Mouse (Mus musculus): ENCODE measurements around the gene Snn. TPM values are rescaled to one million over a fixed set of nuclear protein-coding genes. Genes with fewer than 3 reads are reported as not detected.
A peak's percentile ranks its signal among the peaks of the same experiment; 100 is the strongest.

The Snn gene
- polyA plus RNA-seq (2017; shearing (Covaris generic)) = 1 to 10 TPM; 1.3 to 3.5 TPM

GRCm38 (mm10) chr16:11060645-11061044 lies at the start of gene Snn:
Snn (plus strand) TSS chr16:11060945.
- no peak for ATAC-seq

GRCm38 (mm10) chr16:11011206-11011605 lies 49.5 kb upstream of the Snn start:
- no peak for ATAC-seq

- ATAC-seq = no peak
Measured at GRCm38 (mm10) chr16:11011939-11012338, 48.8 kb upstream of the Snn start.

GRCm38 (mm10) chr16:11012571-11013463 lies 47.9 kb upstream of the Snn start:
- peak; percentile 91 for ATAC-seq

- peak; percentile 13 for ATAC-seq
Measured at GRCm38 (mm10) chr16:11013464-11014147, 47.1 kb upstream of the Snn start.

- peak; percentile 31 for ATAC-seq
Measured at GRCm38 (mm10) chr16:11014407-11014806, 46.3 kb upstream of the Snn start.

- no peak for ATAC-seq
Measured at GRCm38 (mm10) chr16:11016353-11016752, 44.4 kb upstream of the Snn start.

GRCm38 (mm10) chr16:11017807-11018595 lies 42.7 kb upstream of the Snn start:
- no peak for ATAC-seq

- no peak for ATAC-seq
Measured at GRCm38 (mm10) chr16:11021403-11022112, 39.2 kb upstream of the Snn start.

- no peak for ATAC-seq
Measured at GRCm38 (mm10) chr16:11022113-11022489, 38.6 kb upstream of the Snn start.

- no peak for ATAC-seq
Measured at GRCm38 (mm10) chr16:11023618-11024017, 37.1 kb upstream of the Snn start.

GRCm38 (mm10) chr16:11024841-11025240 lies 35.9 kb upstream of the Snn start:
- no peak for ATAC-seq

- no peak for ATAC-seq
Measured at GRCm38 (mm10) chr16:11028206-11028605, 32.5 kb upstream of the Snn start.

GRCm38 (mm10) chr16:11030844-11031243 lies 29.9 kb upstream of the Snn start:
- no peak for ATAC-seq

GRCm38 (mm10) chr16:11031320-11031719 lies 29.4 kb upstream of the Snn start:
- no peak for ATAC-seq

GRCm38 (mm10) chr16:11034193-11034803 lies 26.4 kb upstream of the Snn start:
- peak; percentile 98 for ATAC-seq

GRCm38 (mm10) chr16:11035273-11035672 lies 25.5 kb upstream of the Snn start:
- no peak for ATAC-seq

- peak; percentile 71 for ATAC-seq
Measured at GRCm38 (mm10) chr16:11035790-11036431, 24.8 kb upstream of the Snn start.

- ATAC-seq = no peak
Measured at GRCm38 (mm10) chr16:11040603-11041002, 20.1 kb upstream of the Snn start.

GRCm38 (mm10) chr16:11043239-11043638 lies 17.5 kb upstream of the Snn start:
- ATAC-seq = no peak

GRCm38 (mm10) chr16:11046437-11046836 lies 14.3 kb upstream of the Snn start:
- ATAC-seq = no peak
